28 mouse cellular contexts compared by ENCODE assay signal in the genomic region with DNA sequence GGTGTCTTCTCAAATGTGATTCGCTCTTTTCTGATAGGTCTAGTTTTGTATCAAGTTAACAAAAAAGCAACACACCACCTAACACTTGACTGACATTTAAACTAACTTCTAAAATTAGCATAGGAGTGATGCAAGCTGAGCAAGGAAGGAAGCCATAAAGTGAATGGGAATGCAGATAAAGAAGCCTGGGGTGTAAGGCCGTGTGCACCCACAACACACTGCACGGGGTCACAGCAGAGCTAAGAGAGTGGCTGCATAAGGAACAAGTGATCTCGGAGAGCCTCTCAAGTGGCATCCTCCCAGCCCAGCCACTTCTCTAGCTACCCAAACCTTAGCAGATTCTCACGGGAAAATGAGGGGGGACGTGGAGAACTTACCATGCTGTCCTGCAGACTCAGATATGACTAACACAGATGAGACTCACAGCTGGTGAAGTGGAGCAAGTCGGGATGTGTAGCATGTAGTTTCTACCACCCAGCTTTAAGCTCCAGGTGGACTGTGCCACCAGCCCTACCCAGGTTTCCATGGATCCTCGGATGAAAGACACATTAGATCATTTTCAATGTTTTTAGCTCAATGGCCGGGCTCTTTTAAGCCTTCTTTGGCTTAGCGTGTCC. TPM values are rescaled to one million over a fixed set of nuclear protein-coding genes. Genes with fewer than 3 reads are reported as not detected.
DNase-seq lines count a peak whose midpoint lies in the region; ATAC-seq and TF ChIP-seq lines count a peak whose summit lies in the region.
"Had no signal": no experiment of that assay in that cellular context is flagged by ENCODE, and none has a peak within 500 bp of the region (broad histone marks: within the 10 kb centered on the region; RNA-seq: fewer than 3 reads in every experiment).

No protein-coding gene starts in this region.

- H3K9ac ChIP-seq in heart, adult 2 months (ENCODE audit: low read depth, low read length) = no peak overlapping the region
- no peak overlapping the region for H3K9ac ChIP-seq in hindbrain, embryonic 16.5 days (ENCODE audit: low read depth, low read length)
- H3K9ac ChIP-seq: forebrain, embryonic 13.5 days; heart, embryonic 13.5 days; hindbrain, embryonic 13.5 days had no signal

- no peak overlapping the region for H3K4me2 ChIP-seq in hindbrain, embryonic 16.5 days (ENCODE audit: low read length)
- H3K4me2 ChIP-seq: forebrain, embryonic 13.5 days; heart, embryonic 13.5 days; hindbrain, embryonic 13.5 days had no signal

- intact Hi-C loops in heart, adult 2 months (cut with DNase I) = no loop called here

- H3K79me2 ChIP-seq in heart, adult 2 months (replicated peaks; ENCODE audit: control insufficient read depth, insufficient read depth, low read length) = no peaks in the 10 kb centered on the region

- DNase-seq in heart, adult 11 months = peak; percentile 53
- no peak for DNase-seq in heart, adult 2 months
- DNase-seq in brain, adult 2 months (ENCODE audit: low read depth, low spot score) = peak; percentile 52
- DNase-seq in urinary bladder, postnatal 14 days (ENCODE audit: low spot score) = no peak
- DNase-seq: adrenal gland, postnatal 10 days; adrenal gland, postnatal 36 days; B cell, adult 2 months; cerebellum, adult 11-12 months; cerebellum, adult 8-10 months; cerebellum, postnatal 10 days; cerebellum, postnatal 36 days; gastrocnemius, postnatal 25 days; heart, postnatal 14 days; kidney, adult 18-20 months had no signal

- 71% methylated on average over 10 of the region's 10 CpGs for WGBS in heart, adult 2 months
- 88% methylated on average over 10 of the region's 10 CpGs for WGBS in hindbrain, embryonic 16.5 days

- peak; percentile 28; the same call in 1 of the 2 replicates for ATAC-seq in granulocyte monocyte progenitor cell, adult 5-6 weeks (replicated peaks; ENCODE audit: poor library complexity, severe bottlenecking)
- no peak for ATAC-seq in hindbrain, embryonic 16.5 days
- ATAC-seq: forebrain, embryonic 13.5 days; forebrain, embryonic 16.5 days; hindbrain, postnatal 0 days; inflammation-experienced regulatory T-cells, adult 6 months; intestine, embryonic 16.5 days; Patski had no signal

- H3K9me3 ChIP-seq in hindbrain, embryonic 16.5 days (ENCODE audit: control insufficient read depth, low read length) = no peaks in the 10 kb centered on the region
- H3K9me3 ChIP-seq: forebrain, embryonic 10.5 days; forebrain, embryonic 13.5 days; heart, embryonic 13.5 days; hindbrain, embryonic 13.5 days had no signal

- no peak overlapping the region for H3K27ac ChIP-seq in heart, adult 2 months
- no peak overlapping the region for H3K27ac ChIP-seq in hindbrain, embryonic 16.5 days (ENCODE audit: low read depth, low read length)
- H3K27ac ChIP-seq: forebrain, embryonic 10.5 days; forebrain, embryonic 13.5 days; heart, embryonic 13.5 days; hindbrain, embryonic 10.5 days; hindbrain, embryonic 13.5 days; hindbrain, postnatal 0 days had no signal

- TF ChIP-seq POLR2A in heart, adult 2 months (IDR thresholded peaks at IDR 0.05; ENCODE audit: insufficient read depth, low read depth, low read length) = no peak

- H3K4me1 ChIP-seq in heart, adult 2 months (ENCODE audit: control insufficient read depth, insufficient read depth, low read length) = no peaks in the 10 kb centered on the region
- H3K4me1 ChIP-seq in hindbrain, embryonic 16.5 days (ENCODE audit: control insufficient read depth, insufficient read depth, low read depth, low read length) = no peaks in the 10 kb centered on the region
- H3K4me1 ChIP-seq: forebrain, embryonic 10.5 days; forebrain, embryonic 13.5 days; hindbrain, embryonic 10.5 days; hindbrain, embryonic 13.5 days had no signal

- no peak overlapping the region for H3K4me3 ChIP-seq in heart, adult 2 months
- no peak overlapping the region for H3K4me3 ChIP-seq in hindbrain, embryonic 16.5 days (ENCODE audit: low read length)
- H3K4me3 ChIP-seq: forebrain, embryonic 10.5 days; forebrain, embryonic 13.5 days; heart, embryonic 13.5 days; hindbrain, embryonic 10.5 days; hindbrain, embryonic 13.5 days had no signal

- no peaks in the 10 kb centered on the region for H3K36me3 ChIP-seq in heart, adult 2 months (ENCODE audit: control insufficient read depth, insufficient read depth, low read length)
- 0 out of 2 replicates have a peak, but pooled peaks cover 4% of the 10 kb centered on the region for H3K36me3 ChIP-seq in hindbrain, embryonic 16.5 days (ENCODE audit: control insufficient read depth, insufficient read depth, low read length)
- H3K36me3 ChIP-seq: forebrain, embryonic 10.5 days; G1E; heart, embryonic 13.5 days; hindbrain, embryonic 10.5 days; hindbrain, embryonic 13.5 days had no signal

- TF ChIP-seq CTCF in heart, adult 2 months (IDR thresholded peaks at IDR 0.05) = no peak

- no peaks in the 10 kb centered on the region for H3K27me3 ChIP-seq in heart, adult 2 months (ENCODE audit: control insufficient read depth, insufficient read depth, low read length)
- H3K27me3 ChIP-seq in hindbrain, embryonic 16.5 days (replicated peaks; ENCODE audit: control insufficient read depth, insufficient read depth, low read length) = no peaks in the 10 kb centered on the region
- H3K27me3 ChIP-seq: CH12.LX; forebrain, embryonic 13.5 days; heart, embryonic 13.5 days; hindbrain, embryonic 13.5 days; Patski had no signal

- TF ChIP-seq EP300 in heart, adult 2 months (IDR thresholded peaks at IDR 0.05; ENCODE audit: insufficient read depth, low read depth, low read length) = no peak

RNA-seq across cellular contexts. Expression of a gene that starts 38.6 kb away (rescaled TPM):
- under 1 TPM; 0.08 to 0.18 TPM for total RNA-seq in heart, adult 2 months (2021)
- polyA plus RNA-seq in heart, adult 2 months (2012; rRNA removed) = 0.04 and 0.15 TPM in 2 replicates
- not detected in 2 replicates for total RNA-seq in granulocyte monocyte progenitor cell, adult 5-6 weeks (2014; fragmentation: Nextera tagmentation)
- not detected in 2 replicates for total RNA-seq in granulocyte monocyte progenitor cell, adult 5-6 weeks (2017)
- 6.0 and 6.7 TPM in 2 replicates for polyA plus RNA-seq in hindbrain, embryonic 16.5 days (2015; fragmentation: Nextera tagmentation; extraction: Ambion mirVana)
- polyA plus RNA-seq: G1E had no signal

Comparison
In these comparisons a context has a peak if more than half of its experiments do, and no peak if none do; other contexts are left out.
1. DNase-seq: peak in heart, adult 11 months (single experiment) and brain, adult 2 months (single experiment); none in heart, adult 2 months (0 of 2) and urinary bladder, postnatal 14 days (single experiment).